Mouse (Mus musculus) liver, adult 2 months (tissue): ENCODE results near the gene Galnt11.

Experiments
- CTCF ChIP-seq: fragments of 200-500 bp; IDR thresholded peaks from 2 replicates; pipeline ENCODE4 v1.5.1; 2011; ENCODE audit warnings: low read depth, low read length, control low read depth
- POLR2A ChIP-seq: fragments of 200-500 bp; IDR thresholded peaks from 2 replicates; pipeline ENCODE4 v1.6.1; 2011; ENCODE audit warnings: low read length, control low read depth; ENCODE audit not compliant: insufficient read depth; ENCODE audit errors: extremely low read depth

GRCm38 (mm10) chr5:25268258-25268888, 46.7 kb downstream of the Galnt11 start:
- TF ChIP-seq CTCF (no peak), POLR2A (no peak)
